Mouse (Mus musculus) bone marrow macrophage, adult 2 months (primary cell): ENCODE measurements around the gene Fcf1.

Source experiments
- CTCF ChIP-seq: IDR thresholded peaks from 2 replicates; pipeline ENCODE4 v1.5.1; 2012; ENCODE audit warnings: low read depth, mild to moderate bottlenecking, low read length, moderate library complexity
- POLR2A ChIP-seq: IDR thresholded peaks from 2 replicates; pipeline ENCODE4 v1.6.1; 2012; ENCODE audit warnings: mild to moderate bottlenecking, low read depth, low read length, borderline replicate concordance

DNA sequence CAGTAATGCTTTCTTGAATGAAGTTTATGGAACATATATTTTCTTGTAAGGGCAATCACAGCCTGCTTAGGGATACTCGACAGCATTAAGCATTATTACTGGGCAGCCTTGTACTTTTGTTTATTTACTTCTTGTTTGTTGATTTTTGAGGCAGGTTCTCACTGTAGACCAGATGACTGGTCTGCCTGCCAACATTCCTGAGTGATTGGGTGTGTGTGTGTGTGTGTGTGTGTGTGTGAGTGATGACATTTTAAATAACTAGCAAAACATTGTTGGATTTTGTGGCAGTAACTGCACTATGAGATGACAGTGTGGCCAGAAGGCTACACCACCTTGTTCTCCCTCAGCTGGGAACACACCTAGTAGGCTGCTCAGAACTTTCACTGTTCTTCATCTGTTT, 39.1 kb downstream of the Fcf1 start:
- TF ChIP-seq POLR2A (no peak), CTCF (no peak)
